Mouse (Mus musculus): ENCODE measurements around the gene Ptpn12. TPM values are rescaled to one million over a fixed set of nuclear protein-coding genes. Genes with fewer than 3 reads are reported as not detected.
"Not testable (repeated sequence)": the region's sequence is repeated elsewhere in the genome, so short reads cannot be mapped to it uniquely, and the experiment has no call there.

The Ptpn12 gene
- polyA plus RNA-seq, 1 experiment from 2014 or later = 29.7 TPM

DNA sequence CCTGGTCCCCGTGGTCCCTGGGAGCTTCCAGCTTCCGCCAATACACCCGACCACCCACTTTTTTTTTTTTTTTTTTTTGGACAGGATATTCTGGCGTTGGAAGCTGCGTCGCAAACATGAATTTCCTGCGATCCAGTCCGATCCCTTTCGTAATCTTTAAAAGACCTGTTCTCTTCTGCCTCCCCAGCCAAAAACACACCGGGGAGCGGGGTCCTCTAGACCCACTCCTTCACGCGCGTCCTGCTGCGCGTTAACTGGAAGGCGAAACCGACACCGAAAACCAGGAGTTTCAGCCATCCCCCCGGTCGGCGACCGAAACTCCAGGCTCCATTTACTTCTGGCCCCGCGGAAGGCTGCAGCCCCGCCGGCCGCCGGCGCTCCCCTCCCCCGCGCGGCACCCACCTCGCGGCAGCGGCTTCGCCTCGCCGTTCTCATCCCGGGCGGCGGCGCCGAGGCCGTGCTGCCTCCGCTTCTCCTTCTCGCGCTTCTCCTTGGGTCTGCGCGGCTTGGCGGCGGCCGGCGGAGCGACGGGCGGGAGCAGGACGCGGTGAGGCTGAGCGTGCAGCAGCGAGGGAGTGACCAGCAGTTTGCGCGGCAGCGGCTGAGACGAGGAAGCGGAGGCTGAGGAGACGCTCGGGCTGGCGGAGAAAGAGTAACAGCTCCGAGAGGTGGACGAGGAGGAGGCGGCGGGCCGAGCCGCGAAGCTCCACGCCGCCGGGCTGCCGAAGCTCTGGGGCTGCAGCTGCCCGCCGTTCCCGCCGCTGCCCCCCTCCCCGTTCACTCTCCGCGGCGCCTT is 104.7 kb downstream of the Ptpn12 start:
- Histone ChIP-seq H3K9me3 (ENCODE audit: control insufficient read depth, low read length) (no peaks in the 10 kb centered on the region), H3K4me1 (ENCODE audit: control insufficient read depth, insufficient read depth, low read length) (peaks cover 15% of the 10 kb centered on the region), H3K9ac (replicated peaks; ENCODE audit: low read depth, low read length) (peak overlapping the region; percentile 84), H3K4me2 (ENCODE audit: low read depth, low read length) (peak overlapping the region; percentile 71), H3K27me3 (ENCODE audit: control insufficient read depth, insufficient read depth, low read length) (no peaks in the 10 kb centered on the region), H3K27ac (ENCODE audit: low read depth, low read length) (peak overlapping the region; percentile 98), H3K4me3 (ENCODE audit: low read depth, low read length) (peak overlapping the region; percentile 92), H3K36me3 (ENCODE audit: control insufficient read depth, insufficient read depth, low read length) (no peaks in the 10 kb centered on the region)
- under 1% methylated on average over 84 of the region's 88 CpGs for WGBS
- ATAC-seq (ENCODE audit: low read depth) = peak; percentile 85

DNA sequence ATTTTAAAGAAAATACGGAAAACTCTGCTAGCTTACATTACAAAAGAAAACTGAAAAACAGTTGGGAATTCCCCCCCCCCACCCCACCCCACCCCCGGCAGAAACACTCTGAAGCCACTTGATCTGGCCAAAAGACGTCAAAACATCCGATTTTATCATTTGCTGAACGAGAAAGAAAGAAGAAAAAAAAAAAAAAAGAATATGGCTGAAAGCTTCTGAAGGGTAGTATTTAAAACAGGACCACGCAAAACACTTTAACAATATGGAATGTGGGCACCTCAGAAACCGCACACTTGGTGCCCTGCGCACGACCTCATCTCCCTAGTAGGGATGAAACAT is 105.2 kb downstream of the Ptpn12 start:
- Histone ChIP-seq H3K9ac (replicated peaks; ENCODE audit: low read depth, low read length) (peak overlapping the region; percentile 84), H3K9me3 (ENCODE audit: control insufficient read depth, low read length) (no peaks in the 10 kb centered on the region), H3K27ac (ENCODE audit: low read depth, low read length) (peak overlapping the region; percentile 98), H3K4me3 (ENCODE audit: low read depth, low read length) (peak overlapping the region; percentile 92), H3K4me1 (ENCODE audit: control insufficient read depth, insufficient read depth, low read length) (peaks cover 15% of the 10 kb centered on the region), H3K4me2 (ENCODE audit: low read depth, low read length) (peak overlapping the region; percentile 71), H3K27me3 (ENCODE audit: control insufficient read depth, insufficient read depth, low read length) (no peaks in the 10 kb centered on the region), H3K36me3 (ENCODE audit: control insufficient read depth, insufficient read depth, low read length) (no peaks in the 10 kb centered on the region)
- ATAC-seq (ENCODE audit: low read depth) = no peak; the same call in 1 of the 2 replicates
- WGBS = 2% methylated on average over 9 of the region's 9 CpGs

DNA sequence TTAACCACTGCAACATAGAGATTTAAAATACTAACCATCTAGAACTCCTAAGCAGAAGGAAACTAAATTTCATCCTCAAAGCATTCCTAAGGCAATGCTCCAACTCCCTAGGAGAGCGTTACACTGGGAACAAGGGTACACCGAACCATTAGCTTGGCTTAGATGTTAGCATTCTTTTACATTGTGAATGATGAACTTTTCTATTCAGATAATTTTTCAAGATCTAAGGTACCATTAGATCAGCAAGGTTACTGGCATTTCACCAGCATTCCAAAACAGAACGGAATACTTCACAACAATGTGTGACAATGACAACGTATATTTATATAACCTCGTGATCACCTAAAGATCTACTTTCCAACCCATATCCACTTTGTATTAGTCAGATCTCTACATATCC is 105.6 kb downstream of the Ptpn12 start:
- Histone ChIP-seq H3K27ac (ENCODE audit: low read depth, low read length) (no peak overlapping the region), H3K36me3 (ENCODE audit: control insufficient read depth, insufficient read depth, low read length) (no peaks in the 10 kb centered on the region)

DNA sequence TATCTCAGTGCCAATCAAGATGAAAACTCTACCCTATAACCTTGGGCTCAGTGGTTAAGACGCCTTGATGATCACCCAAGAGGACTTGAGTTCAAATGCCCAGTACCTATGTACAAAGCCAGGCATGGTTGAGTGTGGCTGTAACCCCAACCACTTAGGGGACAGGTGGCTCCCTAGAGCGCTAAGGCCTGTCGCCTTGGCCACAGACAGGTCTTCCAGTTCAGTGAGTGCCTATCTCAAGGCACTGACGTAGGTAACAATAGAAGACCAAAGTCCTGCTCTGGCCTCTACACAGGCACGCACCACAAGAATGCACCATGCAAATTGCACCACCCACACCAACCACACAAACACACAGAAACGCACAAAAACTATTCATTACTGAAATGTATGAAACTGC is 108.8 kb downstream of the Ptpn12 start:
- Histone ChIP-seq H3K9me3 (ENCODE audit: control insufficient read depth, low read length) (no peaks in the 10 kb centered on the region), H3K36me3 (ENCODE audit: control insufficient read depth, insufficient read depth, low read length) (no peaks in the 10 kb centered on the region), H3K27ac (ENCODE audit: low read depth, low read length) (no peak overlapping the region), H3K4me3 (ENCODE audit: low read depth, low read length) (no peak overlapping the region), H3K4me2 (ENCODE audit: low read depth, low read length) (no peak overlapping the region), H3K4me1 (ENCODE audit: control insufficient read depth, insufficient read depth, low read length) (peaks cover 14% of the 10 kb centered on the region), H3K27me3 (ENCODE audit: control insufficient read depth, insufficient read depth, low read length) (no peaks in the 10 kb centered on the region), H3K9ac (replicated peaks; ENCODE audit: low read depth, low read length) (no peak overlapping the region)
- 86% methylated on average over 6 of the region's 6 CpGs for WGBS
- no peak for ATAC-seq (ENCODE audit: low read depth)

More for the DNA sequence above, 105.6 kb downstream of the Ptpn12 start:
- 10% methylated on average over 5 of the region's 5 CpGs for WGBS
- Histone ChIP-seq H3K4me2 (ENCODE audit: low read depth, low read length) (peak overlapping the region; percentile 71), H3K9ac (replicated peaks; ENCODE audit: low read depth, low read length) (peak overlapping the region; percentile 84), H3K4me1 (ENCODE audit: control insufficient read depth, insufficient read depth, low read length) (peaks cover 18% of the 10 kb centered on the region), H3K4me3 (ENCODE audit: low read depth, low read length) (peak overlapping the region; percentile 92), H3K27me3 (ENCODE audit: control insufficient read depth, insufficient read depth, low read length) (no peaks in the 10 kb centered on the region), H3K9me3 (ENCODE audit: control insufficient read depth, low read length) (no peaks in the 10 kb centered on the region)
- ATAC-seq (ENCODE audit: low read depth) = no peak

- H3K4me1 ChIP-seq (ENCODE audit: control insufficient read depth, insufficient read depth, low read length) = peaks cover 18% of the 10 kb centered on the region
- H3K27me3 ChIP-seq (ENCODE audit: control insufficient read depth, insufficient read depth, low read length) = no peaks in the 10 kb centered on the region
- ATAC-seq (ENCODE audit: low read depth) = no peak
- no peak overlapping the region for H3K4me2 ChIP-seq (ENCODE audit: low read depth, low read length)
- peak overlapping the region; percentile 16; the same call in 1 of the 2 replicates for H3K27ac ChIP-seq (ENCODE audit: low read depth, low read length)
- no peaks in the 10 kb centered on the region for H3K9me3 ChIP-seq (ENCODE audit: control insufficient read depth, low read length)
- H3K36me3 ChIP-seq (ENCODE audit: control insufficient read depth, insufficient read depth, low read length) = no peaks in the 10 kb centered on the region
- no peak overlapping the region for H3K4me3 ChIP-seq (ENCODE audit: low read depth, low read length)
- no peak overlapping the region for H3K9ac ChIP-seq (replicated peaks; ENCODE audit: low read depth, low read length)
- WGBS = 86% methylated on average over 13 of the region's 13 CpGs
Observed at GRCm38 (mm10) chr5:20944961-20945748, 110.6 kb downstream of the Ptpn12 start.

DNA sequence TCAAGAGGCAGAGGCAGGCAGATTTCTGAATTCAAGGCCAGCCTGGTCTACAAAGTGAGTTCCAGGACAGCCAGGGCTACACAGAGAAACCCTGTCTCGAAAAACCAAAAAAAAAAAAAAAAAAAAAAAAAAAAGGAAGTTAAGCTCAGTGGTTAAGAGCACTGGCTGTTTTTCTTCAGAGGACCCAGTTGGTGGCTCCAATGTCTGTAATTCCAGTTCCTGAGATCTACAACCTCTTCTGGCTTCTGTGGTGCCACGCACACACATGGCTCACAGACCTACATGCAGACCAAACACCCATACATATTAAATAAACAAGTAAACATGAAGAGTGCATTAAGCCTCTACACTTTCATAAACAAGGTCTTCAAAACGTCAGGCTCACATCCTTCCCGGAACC is 111.9 kb downstream of the Ptpn12 start:
- not testable (repeated sequence) for H3K4me1 ChIP-seq (ENCODE audit: control insufficient read depth, insufficient read depth, low read length); H3K9me3 ChIP-seq (ENCODE audit: control insufficient read depth, low read length); H3K27me3 ChIP-seq (ENCODE audit: control insufficient read depth, insufficient read depth, low read length); H3K36me3 ChIP-seq (ENCODE audit: control insufficient read depth, insufficient read depth, low read length); H3K4me3 ChIP-seq (ENCODE audit: low read depth, low read length); H3K27ac ChIP-seq (ENCODE audit: low read depth, low read length); H3K9ac ChIP-seq (replicated peaks; ENCODE audit: low read depth, low read length); H3K4me2 ChIP-seq (ENCODE audit: low read depth, low read length); ATAC-seq (ENCODE audit: low read depth)
- WGBS = 91% methylated on average over 3 of the region's 4 CpGs

DNA sequence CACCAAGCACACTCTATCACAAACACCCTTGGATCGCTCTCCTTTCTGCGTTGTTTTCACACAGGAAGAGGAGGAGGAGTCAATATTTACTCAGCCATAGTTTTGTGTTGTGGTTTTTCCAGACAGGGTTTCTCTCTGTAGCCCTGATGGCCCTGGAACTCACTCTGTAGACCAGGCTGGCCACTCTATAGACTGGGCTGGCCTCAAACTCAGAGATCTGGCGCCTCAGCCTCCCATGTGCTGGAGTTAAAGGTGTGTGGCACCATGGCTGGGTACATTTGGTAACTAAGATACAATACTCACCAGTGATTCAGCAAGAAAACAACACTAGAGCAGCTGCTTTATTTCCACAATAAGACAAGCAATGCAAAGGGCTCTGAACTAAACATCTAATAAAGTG is 113.2 kb downstream of the Ptpn12 start:
- H3K4me3 ChIP-seq (ENCODE audit: low read depth, low read length) = no peak overlapping the region
- no peak overlapping the region for H3K27ac ChIP-seq (ENCODE audit: low read depth, low read length)
- H3K27me3 ChIP-seq (ENCODE audit: control insufficient read depth, insufficient read depth, low read length) = no peaks in the 10 kb centered on the region
- H3K4me2 ChIP-seq (ENCODE audit: low read depth, low read length) = no peak overlapping the region
- 84% methylated on average over 3 of the region's 3 CpGs for WGBS
- no peak for ATAC-seq (ENCODE audit: low read depth)
- no peak overlapping the region for H3K9ac ChIP-seq (replicated peaks; ENCODE audit: low read depth, low read length)
- no peaks in the 10 kb centered on the region for H3K9me3 ChIP-seq (ENCODE audit: control insufficient read depth, low read length)
- 0 out of 2 replicates have a peak, but pooled peaks cover 7% of the 10 kb centered on the region for H3K4me1 ChIP-seq (ENCODE audit: control insufficient read depth, insufficient read depth, low read length)
- H3K36me3 ChIP-seq (ENCODE audit: control insufficient read depth, insufficient read depth, low read length) = no peaks in the 10 kb centered on the region

- Histone ChIP-seq H3K9ac (replicated peaks; ENCODE audit: low read depth, low read length) (no peak overlapping the region), H3K4me1 (ENCODE audit: control insufficient read depth, insufficient read depth, low read length) (0 out of 2 replicates have a peak, but pooled peaks cover 7% of the 10 kb centered on the region), H3K27ac (ENCODE audit: low read depth, low read length) (no peak overlapping the region), H3K36me3 (ENCODE audit: control insufficient read depth, insufficient read depth, low read length) (no peaks in the 10 kb centered on the region), H3K4me3 (ENCODE audit: low read depth, low read length) (no peak overlapping the region), H3K9me3 (ENCODE audit: control insufficient read depth, low read length) (no peaks in the 10 kb centered on the region), H3K27me3 (ENCODE audit: control insufficient read depth, insufficient read depth, low read length) (no peaks in the 10 kb centered on the region), H3K4me2 (ENCODE audit: low read depth, low read length) (no peak overlapping the region)
- ATAC-seq (ENCODE audit: low read depth) = no peak
- WGBS = 56% methylated on average over 5 of the region's 5 CpGs
Observed at GRCm38 (mm10) chr5:20941205-20941604, 114.5 kb downstream of the Ptpn12 start.

- H3K9ac ChIP-seq (replicated peaks; ENCODE audit: low read depth, low read length) = no peak overlapping the region
- no peaks in the 10 kb centered on the region for H3K9me3 ChIP-seq (ENCODE audit: control insufficient read depth, low read length)
- no peak for ATAC-seq (ENCODE audit: low read depth)
- H3K27ac ChIP-seq (ENCODE audit: low read depth, low read length) = no peak overlapping the region
- peaks cover 10% of the 10 kb centered on the region; the same call in 1 of the 2 replicates for H3K4me1 ChIP-seq (ENCODE audit: control insufficient read depth, insufficient read depth, low read length)
- no peak overlapping the region for H3K4me3 ChIP-seq (ENCODE audit: low read depth, low read length)
- no peaks in the 10 kb centered on the region for H3K27me3 ChIP-seq (ENCODE audit: control insufficient read depth, insufficient read depth, low read length)
- H3K36me3 ChIP-seq (ENCODE audit: control insufficient read depth, insufficient read depth, low read length) = no peaks in the 10 kb centered on the region
- H3K4me2 ChIP-seq (ENCODE audit: low read depth, low read length) = no peak overlapping the region
- 81% methylated on average over 4 of the region's 4 CpGs for WGBS
Observed at GRCm38 (mm10) chr5:20940696-20941095, 115.0 kb downstream of the Ptpn12 start.

Measured in neural tube, embryonic 14.5 days (tissue).